Mouse (Mus musculus) heart, adult 11 months (tissue): ENCODE results near the gene Rnf5.
A peak's percentile ranks its signal among the peaks of the same experiment; 100 is the strongest.

ENCODE experiments used
- DNase-seq: peaks from one replicate; pipeline ENCODE4 v3.0.0; 2022

Rnf5 gene

GRCm38 (mm10) chr17:34631647-34632046 lies 28.2 kb upstream of the Rnf5 start:
- DNase-seq, result no peak

DNA sequence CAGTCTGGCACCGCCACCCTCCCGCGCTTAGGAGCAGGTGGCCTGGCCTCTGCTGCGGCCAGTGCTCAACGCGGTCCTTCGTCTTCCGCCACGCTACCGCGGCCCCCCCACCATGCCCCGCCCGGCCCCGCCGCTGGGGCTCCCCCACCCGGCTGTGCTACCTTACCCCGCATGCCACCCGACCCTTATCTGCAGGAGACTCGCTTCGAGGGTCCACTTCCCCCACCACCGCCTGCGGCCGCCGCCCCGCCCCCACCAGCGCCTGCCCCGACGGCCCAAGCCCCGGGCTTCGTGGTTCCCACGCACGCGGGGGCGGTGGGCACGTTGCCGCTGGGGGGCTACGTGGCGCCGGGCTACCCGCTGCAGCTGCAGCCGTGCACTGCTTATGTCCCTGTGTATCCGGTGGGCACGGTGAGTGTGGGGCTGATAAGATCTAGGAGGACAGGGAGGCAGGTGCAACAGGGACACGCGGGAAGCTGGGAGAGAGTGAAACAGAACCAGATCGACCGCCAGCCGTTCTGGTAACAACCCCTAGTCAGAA lies 27.3 kb upstream of the Rnf5 start:
- peak; percentile 96 for DNase-seq

GRCm38 (mm10) chr17:34629796-34630603 lies 26.5 kb upstream of the Rnf5 start:
- DNase-seq, result no peak

- DNase-seq, result peak; percentile 95
These were observed 25.8 kb upstream of the Rnf5 start, which contains the start of gene Prrt1 for GRCm38 (mm10) chr17:34629221-34629751. Gene Prrt1 (plus strand): TSS chr17:34629533.

DNA sequence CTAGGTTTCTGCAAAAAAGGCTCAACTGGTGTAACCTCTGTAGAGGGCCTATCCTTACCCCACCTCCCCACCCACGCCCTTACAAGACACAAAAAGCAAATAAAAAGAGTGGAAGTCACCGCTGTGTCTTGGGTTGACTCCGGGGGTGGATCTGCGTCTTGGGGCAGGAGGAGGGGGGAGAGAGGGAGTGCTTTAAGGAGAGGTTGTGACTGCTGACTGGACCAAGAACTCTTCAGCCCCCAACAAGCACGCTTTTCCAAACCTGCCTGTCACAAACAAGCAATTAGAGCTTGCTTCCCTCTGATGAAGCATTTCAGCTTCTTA lies 25.1 kb upstream of the Rnf5 start:
- no peak for DNase-seq

DNA sequence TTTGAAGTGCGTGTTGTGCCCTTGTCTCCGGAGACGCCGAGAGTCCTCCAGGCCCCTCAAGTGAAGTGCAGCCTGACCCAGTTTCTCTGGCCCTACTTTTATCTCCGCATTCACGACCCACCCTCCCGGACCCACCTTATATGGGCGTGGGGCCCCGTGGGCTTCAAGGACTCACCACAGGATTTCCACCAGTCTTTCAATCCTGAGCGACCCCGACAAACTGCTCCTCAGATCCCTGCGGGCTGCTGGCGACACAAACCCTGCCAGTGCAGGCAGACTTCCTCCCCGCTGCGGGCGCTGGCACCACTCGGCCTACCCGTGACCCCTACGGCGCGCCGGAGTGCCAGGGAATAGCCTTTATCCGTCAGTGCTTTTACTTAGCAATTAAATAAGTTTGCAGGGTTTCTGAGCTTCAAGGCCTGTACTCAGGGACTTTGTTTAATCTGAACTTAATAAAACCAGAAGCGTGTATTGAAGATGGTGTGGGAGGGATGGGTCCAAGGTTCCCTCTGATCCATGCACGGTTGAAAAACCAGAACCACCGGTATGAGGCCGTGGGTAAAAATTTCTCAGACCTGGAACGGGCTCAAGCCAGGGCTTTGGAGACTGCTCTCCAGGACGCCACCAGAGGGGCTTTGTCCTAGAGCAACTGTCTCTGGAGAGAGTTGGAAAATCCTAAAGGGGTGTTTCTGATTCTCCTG lies 24.6 kb upstream of the Rnf5 start, which contains the start of gene Ppt2:
TSS of gene Ppt2 (minus strand) at position 568 of the 701 bp plus-strand sequence.
- DNase-seq, result peak; percentile 97

DNA sequence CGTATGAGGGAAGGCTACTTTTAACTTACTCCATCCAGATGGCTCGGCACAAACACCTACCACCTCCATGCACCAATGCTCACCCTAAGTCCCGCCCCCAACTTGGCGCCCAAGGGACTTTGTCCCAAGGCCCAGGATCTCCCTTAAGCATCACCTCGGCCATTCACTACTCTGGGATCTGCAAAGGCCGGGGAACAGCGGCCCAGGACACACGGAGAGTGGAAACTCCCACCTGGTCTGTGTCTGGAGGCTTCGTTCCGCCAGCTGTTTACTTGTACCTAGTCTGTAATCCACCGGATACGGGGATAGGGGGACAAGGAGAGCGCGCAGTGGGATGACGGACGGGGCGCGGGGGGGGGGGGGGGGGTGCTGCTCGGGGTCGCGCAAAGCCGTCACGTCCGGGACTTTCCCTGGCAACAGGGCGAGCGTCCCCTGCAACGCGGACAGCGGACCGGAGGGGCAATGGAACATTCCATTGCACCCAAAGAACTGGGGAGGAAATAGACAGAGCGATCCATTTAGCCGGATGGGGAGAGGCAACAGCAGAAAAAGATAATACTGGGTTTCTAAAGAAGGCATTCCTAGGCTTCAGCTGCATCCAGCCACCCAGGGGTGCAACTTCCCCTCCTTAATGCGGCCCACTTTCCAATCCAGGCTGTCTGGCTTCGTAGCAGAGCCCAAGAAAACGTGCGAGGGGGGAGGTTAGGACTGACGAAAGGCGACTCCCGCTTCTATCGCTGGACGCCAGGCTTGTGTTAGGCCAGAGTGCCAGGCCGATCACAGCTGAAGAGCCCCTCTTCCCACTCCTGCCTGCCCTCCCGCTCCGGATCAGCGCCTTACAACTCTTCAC lies 23.8 kb upstream of the Rnf5 start:
- DNase-seq, result peak; percentile 99

GRCm38 (mm10) chr17:34626773-34627092 lies 23.2 kb upstream of the Rnf5 start:
- peak; percentile 96 for DNase-seq

DNA sequence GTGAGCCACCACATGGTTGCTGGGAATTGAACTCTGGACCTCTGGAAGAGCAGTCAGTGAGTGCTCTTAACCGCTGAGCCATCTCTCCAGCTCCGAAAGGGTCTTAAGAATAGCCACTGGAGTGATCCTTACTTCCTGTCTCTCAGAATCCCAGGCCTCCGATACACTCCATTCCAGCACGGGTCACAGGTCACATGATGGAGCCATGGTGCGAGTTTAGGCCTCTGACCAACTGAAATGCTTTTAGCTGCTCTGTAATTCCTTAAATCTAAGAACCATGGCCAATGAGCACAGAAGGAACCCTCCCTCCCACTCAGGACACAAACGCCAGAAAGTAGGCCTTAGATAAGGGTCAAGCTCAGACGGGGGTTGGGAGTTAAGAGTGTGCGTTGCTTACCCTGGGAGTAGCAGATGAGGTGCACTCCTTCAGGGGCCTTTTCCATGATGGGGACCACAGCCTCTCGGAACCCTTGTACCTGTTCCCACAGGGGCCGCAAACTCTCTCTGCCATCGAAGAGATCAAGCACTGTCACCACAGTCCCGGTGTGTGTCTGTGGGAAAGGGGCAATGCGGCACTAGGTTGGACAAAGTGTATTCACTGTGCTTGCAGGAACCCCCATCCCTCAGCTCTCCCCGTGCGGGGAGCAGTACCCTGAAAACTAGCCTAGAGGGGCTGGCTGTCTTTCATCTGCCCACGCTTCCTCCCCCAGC lies 22.7 kb upstream of the Rnf5 start:
- DNase-seq, result no peak

DNA sequence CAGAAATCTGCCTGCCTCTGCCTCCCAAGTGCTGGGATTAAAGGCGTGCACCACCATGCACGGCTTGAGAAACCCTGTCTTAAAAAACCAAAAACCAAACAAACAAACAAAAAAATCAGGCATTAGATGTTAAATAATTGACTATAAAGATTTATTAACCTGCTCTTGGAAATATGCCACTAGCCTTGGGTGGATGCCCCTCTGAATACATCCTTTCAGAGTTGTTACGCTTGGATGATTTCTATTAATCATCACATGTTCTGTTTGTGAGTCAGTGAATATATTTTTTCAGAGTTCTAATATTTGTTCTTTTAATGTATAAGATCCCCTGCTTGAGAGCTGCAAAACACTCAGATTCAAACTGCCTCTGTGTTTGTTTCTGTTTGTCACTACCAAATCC lies 21.5 kb upstream of the Rnf5 start:
- no peak for DNase-seq

DNA sequence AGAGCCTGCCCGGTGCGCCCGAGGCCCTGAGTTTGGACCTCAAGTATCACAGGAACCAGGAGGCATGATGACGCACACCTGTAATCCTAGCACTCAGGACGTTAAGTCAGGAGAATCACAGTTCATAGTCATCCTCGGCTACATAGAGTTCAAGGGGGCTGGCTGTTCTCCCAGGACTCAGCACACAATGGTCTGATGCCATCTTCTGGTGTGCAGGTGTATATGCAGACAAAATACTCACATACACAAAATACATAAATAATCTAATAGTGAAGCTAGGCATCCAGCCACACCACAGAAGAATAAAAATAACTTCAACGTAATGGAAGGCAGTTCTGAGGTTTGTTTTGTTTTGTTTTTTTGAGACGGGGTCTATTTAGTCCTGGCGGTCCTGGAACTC lies 19.7 kb upstream of the Rnf5 start:
- no peak for DNase-seq

DNA sequence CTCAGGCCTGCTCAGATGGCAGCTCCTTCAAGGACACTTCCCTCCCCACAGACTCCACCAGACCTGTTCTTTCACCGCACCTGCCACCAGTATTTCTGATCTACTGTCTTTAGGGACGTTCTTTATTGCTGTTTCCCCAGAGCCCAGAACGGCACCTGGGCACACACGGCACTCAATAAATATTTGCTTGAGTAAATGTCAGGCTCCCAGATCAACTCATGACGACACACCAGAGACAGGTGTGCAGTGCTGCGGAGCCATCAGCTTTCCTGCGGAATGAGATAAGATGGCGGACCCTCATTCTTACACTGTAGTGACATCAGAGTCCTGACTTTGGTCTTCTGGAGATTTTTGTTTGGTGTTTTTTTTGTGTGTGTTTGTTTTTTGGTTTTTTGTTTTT lies 17.5 kb upstream of the Rnf5 start:
- DNase-seq, result no peak

DNA sequence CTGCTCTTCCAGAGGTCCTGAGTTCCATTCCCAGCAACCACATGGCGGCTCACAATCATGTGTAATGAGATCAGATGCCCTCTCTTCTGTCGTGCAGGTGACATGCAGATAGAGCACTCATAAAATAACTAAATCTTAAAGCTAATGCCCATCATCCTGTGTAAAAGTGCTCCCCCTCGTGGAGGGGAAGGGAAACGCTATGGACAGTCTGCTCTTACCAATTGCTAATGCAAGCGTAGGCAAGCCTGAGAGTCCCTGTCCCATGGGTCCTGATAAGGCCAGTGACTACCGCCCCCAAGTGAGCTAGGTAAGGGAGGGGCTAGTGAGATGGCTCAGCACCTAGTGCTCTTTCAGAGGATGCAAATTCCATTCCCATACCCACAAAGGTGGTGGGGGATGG lies 15.5 kb upstream of the Rnf5 start:
- no peak for DNase-seq

DNA sequence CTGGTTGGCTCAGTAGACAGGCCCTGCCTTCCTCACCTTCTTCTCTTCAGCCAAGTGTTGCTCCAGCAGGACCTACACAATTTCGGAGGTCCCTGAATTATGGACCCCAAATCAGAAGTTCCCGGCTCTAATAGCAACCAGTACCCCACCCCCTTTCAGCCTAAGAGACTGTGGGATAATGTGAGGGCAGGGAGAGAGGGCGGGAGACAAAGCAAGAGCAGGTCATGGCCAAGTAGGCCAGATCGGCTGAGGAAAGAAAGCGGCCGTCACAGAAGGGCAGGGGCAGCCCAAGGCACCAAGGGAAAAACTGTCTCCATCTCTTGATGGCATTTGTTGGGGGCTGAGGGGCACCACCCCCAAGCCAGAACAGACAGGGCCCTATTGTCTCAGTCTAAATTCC lies 12.4 kb upstream of the Rnf5 start, which contains the start of gene Egfl8:
TSS of gene Egfl8 (minus strand) at position 101 of the 400 bp plus-strand sequence.
- DNase-seq, result no peak

GRCm38 (mm10) chr17:34613830-34614229 lies 10.3 kb upstream of the Rnf5 start:
- DNase-seq, result no peak

DNA sequence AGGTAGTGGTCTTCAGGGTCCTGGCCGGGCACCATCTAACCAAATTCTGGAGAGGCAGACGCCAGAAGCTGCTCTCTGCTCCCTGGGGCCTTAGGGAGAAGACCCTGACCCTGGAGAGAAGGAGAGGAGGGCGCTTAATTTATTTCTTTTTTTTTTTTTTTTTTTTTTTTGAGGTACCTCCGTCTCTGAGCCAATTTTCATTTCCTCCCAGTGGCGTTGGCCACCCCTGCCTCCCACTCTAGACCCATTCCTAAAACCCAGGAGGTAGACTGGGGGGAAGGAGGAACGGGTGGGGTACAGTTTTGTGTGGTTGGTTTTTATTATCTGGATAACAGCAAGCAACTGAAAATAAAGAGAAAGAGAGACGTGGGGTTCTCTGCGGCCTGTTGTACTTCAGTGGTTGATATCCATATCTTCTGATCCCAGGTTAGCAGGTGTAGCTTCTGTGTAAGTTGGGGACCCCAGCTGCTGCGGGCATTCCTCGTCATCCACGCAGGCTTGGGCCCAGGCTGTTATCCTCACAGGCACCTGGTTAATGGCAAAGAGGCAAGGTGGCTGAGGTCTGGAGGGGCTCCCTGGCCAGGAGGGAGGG lies 9.7 kb upstream of the Rnf5 start:
- DNase-seq, result no peak

DNA sequence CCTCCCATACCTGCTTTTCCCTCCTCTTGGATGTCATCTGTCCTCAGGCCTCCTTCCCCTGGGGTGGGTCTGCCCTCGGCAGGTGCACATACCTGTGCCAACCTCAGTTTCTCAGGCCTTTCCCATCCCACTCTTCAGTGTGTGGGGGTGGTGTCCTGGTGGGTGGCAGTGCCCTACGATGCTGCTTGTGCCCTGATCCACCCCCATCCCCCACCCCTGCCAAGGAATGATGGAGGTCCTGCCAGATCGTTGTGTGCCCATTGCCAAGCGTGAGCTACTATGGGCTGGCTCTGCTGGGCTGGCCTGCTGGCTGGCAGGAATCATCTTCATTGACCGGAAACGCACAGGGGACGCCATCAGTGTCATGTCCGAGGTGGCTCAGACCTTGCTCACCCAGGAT lies 7.6 kb upstream of the Rnf5 start:
- DNase-seq, result no peak

DNA sequence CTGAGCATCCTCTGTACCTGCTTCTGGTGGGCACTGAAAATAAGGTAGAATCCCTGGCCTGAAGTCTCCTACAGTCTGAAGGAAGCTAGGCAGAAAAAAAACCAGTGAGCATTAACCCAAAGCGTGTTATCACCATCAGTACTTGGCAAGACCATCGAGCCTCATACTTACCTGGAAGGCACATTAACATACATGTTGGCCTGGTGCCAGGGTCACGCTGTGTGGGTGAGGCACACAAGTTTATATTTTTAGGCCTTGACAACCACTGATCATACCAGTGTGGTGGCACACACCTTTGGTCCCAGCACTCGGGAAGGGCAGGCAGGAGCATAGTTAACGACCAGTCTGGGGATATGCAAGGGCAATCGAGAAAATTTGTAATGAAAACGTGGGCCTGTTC lies 4.5 kb upstream of the Rnf5 start:
- no peak for DNase-seq

DNA sequence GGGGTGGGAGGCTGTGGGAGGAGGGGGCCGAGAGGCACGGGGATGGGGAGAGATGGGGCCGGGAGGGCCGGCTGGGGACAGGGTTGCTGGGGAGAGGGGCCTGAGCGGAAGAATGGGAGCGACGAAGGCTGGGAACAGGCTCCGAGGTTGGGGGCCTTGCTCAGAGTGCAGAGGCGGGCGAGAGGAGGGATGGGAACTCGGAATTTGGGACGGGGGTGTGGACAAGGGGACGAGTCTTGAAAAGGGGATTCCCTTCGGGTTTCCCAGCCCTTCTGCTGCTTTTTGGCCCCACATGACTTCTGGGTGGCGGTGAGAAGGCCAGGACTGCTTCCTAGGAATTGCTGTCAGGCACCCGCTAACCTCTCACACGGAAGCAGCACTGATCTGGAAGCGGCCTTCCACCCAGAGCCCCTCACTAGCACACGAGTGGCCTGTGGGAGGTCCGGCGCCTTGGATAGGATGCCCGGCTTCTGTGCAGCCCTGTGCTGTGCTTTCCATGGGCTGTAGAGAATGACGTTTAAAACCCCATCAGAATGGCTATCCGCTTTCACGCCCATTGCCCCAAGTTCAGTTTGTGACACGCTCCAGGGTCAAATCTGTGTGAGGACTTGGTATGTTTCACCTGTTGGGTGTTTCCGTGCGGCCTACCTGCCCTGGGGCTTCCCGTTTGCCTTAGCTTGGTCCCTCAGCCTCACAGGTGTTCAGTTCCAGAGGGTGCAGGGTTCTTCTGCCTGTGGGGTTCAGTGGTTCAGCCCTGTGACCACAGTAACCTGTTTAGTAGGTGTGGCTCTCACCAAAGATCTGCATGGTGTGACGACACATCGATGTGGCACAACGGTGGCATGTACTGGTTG lies 2.9 kb upstream of the Rnf5 start:
- DNase-seq, result peak; percentile 95

GRCm38 (mm10) chr17:34605609-34606008 lies 2.1 kb upstream of the Rnf5 start:
- DNase-seq, result peak; percentile 100
